Mouse (Mus musculus): ENCODE data around the gene Gfi1. TPM values are rescaled to one million over a fixed set of nuclear protein-coding genes. Genes with fewer than 3 reads are reported as not detected.

The Gfi1 gene
- total and polyA plus RNA-seq, 3 experiments = 0.99 to 1.5 (median 1.4) TPM

GRCm38 (mm10) chr5:107749229-107749916, 23.5 kb upstream of the Gfi1 start:
- no peak overlapping the region for H3K9ac ChIP-seq (ENCODE audit: insufficient read depth, low read depth)
- TF ChIP-seq JUND (conservative IDR thresholded peaks at IDR 0.05; ENCODE audit: low read depth, low read length) (no peak), E2F4 (IDR thresholded peaks at IDR 0.05; ENCODE audit: insufficient replicate concordance, low read depth, low read length) (no peak), RCOR1 (conservative IDR thresholded peaks at IDR 0.05; ENCODE audit: low read depth, low read length) (no peak), SIN3A (IDR thresholded peaks at IDR 0.05; ENCODE audit: low read length) (no peak)
- H3K36me3 ChIP-seq (replicated peaks in 1 of 2; ENCODE audit: control insufficient read depth in 1 of 2, insufficient read depth in 1 of 2, low read length in 1 of 2) = no peaks in the 10 kb centered on the region
- no peaks in the 10 kb centered on the region for H3K79me2 ChIP-seq (replicated peaks; ENCODE audit: control insufficient read depth, extremely low read depth, insufficient read depth, poor library complexity, severe bottlenecking)
- H3K4me2 ChIP-seq (ENCODE audit: insufficient read depth, low read depth, poor library complexity, severe bottlenecking) = no peak overlapping the region
- H3K9me3 ChIP-seq (replicated peaks; ENCODE audit: low read length) = no peaks in the 10 kb centered on the region
- H3K27me3 ChIP-seq (replicated peaks) = no peaks in the 10 kb centered on the region
- dilution Hi-C loops (cut with MboI; ENCODE audit: extremely low pct_ligation_motif_present, extremely low pct_unique_long_range_greater_than_20kb, low sequenced_read_pairs) (no loop called here), in situ Hi-C loops (cut with MboI; ENCODE audit: low pct_ligation_motif_present, low pct_unique_long_range_greater_than_20kb, low sequenced_read_pairs) (no loop called here)
- no peak overlapping the region for H3K4me3 ChIP-seq (replicated peaks in 1 of 3; ENCODE audit: low read depth in 2 of 3, low read length in 2 of 3, poor library complexity in 1 of 3)
- no peak overlapping the region for H3K27ac ChIP-seq (ENCODE audit: insufficient read depth, low read depth)
- no peak for DNase-seq (ENCODE audit: extremely low read depth)
- peaks cover 0 to 22% of the 10 kb centered on the region in 2 experiments; a peak in 3 of 4 replicates for H3K4me1 ChIP-seq (ENCODE audit: control insufficient read depth in 1 of 2, insufficient read depth in 2 of 2)

- Histone ChIP-seq H3K9me3 (replicated peaks; ENCODE audit: low read length) (peaks cover 9% of the 10 kb centered on the region), H3K9ac (ENCODE audit: insufficient read depth, low read depth) (no peak overlapping the region), H3K4me2 (ENCODE audit: insufficient read depth, low read depth, poor library complexity, severe bottlenecking) (no peak overlapping the region), H3K27me3 (replicated peaks) (no peaks in the 10 kb centered on the region), H3K4me1 (ENCODE audit: control insufficient read depth in 1 of 2, insufficient read depth in 2 of 2) (peaks cover 0 to 21% of the 10 kb centered on the region in 2 experiments; a peak in 2 of 4 replicates), H3K4me3 (replicated peaks in 1 of 3; ENCODE audit: low read depth in 2 of 3, low read length in 2 of 3, poor library complexity in 1 of 3) (no peak overlapping the region), H3K36me3 (replicated peaks in 1 of 2; ENCODE audit: control insufficient read depth in 1 of 2, insufficient read depth in 1 of 2, low read length in 1 of 2) (no peaks in the 10 kb centered on the region), H3K79me2 (replicated peaks; ENCODE audit: control insufficient read depth, extremely low read depth, insufficient read depth, poor library complexity, severe bottlenecking) (no peaks in the 10 kb centered on the region), H3K27ac (ENCODE audit: insufficient read depth, low read depth) (no peak overlapping the region)
- dilution Hi-C loops (cut with MboI; ENCODE audit: extremely low pct_ligation_motif_present, extremely low pct_unique_long_range_greater_than_20kb, low sequenced_read_pairs) = no loop called here
- no peak for DNase-seq (ENCODE audit: extremely low read depth)
- in situ Hi-C loops (cut with MboI; ENCODE audit: low pct_ligation_motif_present, low pct_unique_long_range_greater_than_20kb, low sequenced_read_pairs) = no loop called here
- no peak for TF ChIP-seq RCOR1 (conservative IDR thresholded peaks at IDR 0.05; ENCODE audit: low read depth, low read length)
- TF ChIP-seq JUND (conservative IDR thresholded peaks at IDR 0.05; ENCODE audit: low read depth, low read length) = no peak
- no peak for TF ChIP-seq MXI1 (IDR thresholded peaks at IDR 0.05; ENCODE audit: low read depth, low read length)
- TF ChIP-seq POLR2A (IDR thresholded peaks at IDR 0.05; ENCODE audit: low read depth, low read length) = no peak
- no peak for TF ChIP-seq PAX5 (IDR thresholded peaks at IDR 0.05; ENCODE audit: low read length)
These were observed 13.2 kb upstream of the Gfi1 start for GRCm38 (mm10) chr5:107739023-107739422.

- dilution Hi-C loops (cut with MboI; ENCODE audit: extremely low pct_ligation_motif_present, extremely low pct_unique_long_range_greater_than_20kb, low sequenced_read_pairs) (no loop called here), in situ Hi-C loops (cut with MboI; ENCODE audit: low pct_ligation_motif_present, low pct_unique_long_range_greater_than_20kb, low sequenced_read_pairs) (no loop called here)
- Histone ChIP-seq H3K9me3 (replicated peaks; ENCODE audit: low read length) (peaks cover 9% of the 10 kb centered on the region), H3K4me2 (ENCODE audit: insufficient read depth, low read depth, poor library complexity, severe bottlenecking) (no peak overlapping the region), H3K27me3 (replicated peaks) (no peaks in the 10 kb centered on the region), H3K27ac (ENCODE audit: insufficient read depth, low read depth) (no peak overlapping the region), H3K4me3 (replicated peaks in 1 of 3; ENCODE audit: low read depth in 2 of 3, low read length in 2 of 3, poor library complexity in 1 of 3) (no peak overlapping the region), H3K4me1 (ENCODE audit: control insufficient read depth in 1 of 2, insufficient read depth in 2 of 2) (peaks cover 0 to 21% of the 10 kb centered on the region in 2 experiments; a peak in 2 of 4 replicates), H3K9ac (ENCODE audit: insufficient read depth, low read depth) (no peak overlapping the region), H3K36me3 (replicated peaks in 1 of 2; ENCODE audit: control insufficient read depth in 1 of 2, insufficient read depth in 1 of 2, low read length in 1 of 2) (no peaks in the 10 kb centered on the region), H3K79me2 (replicated peaks; ENCODE audit: control insufficient read depth, extremely low read depth, insufficient read depth, poor library complexity, severe bottlenecking) (no peaks in the 10 kb centered on the region)
- no peak for DNase-seq (ENCODE audit: extremely low read depth)
- TF ChIP-seq ZKSCAN1 (IDR thresholded peaks at IDR 0.05; ENCODE audit: borderline replicate concordance, low read depth, low read length) = no peak
- no peak for TF ChIP-seq NELFE (IDR thresholded peaks at IDR 0.05; ENCODE audit: low read depth, low read length)
- no peak for TF ChIP-seq JUN (IDR thresholded peaks at IDR 0.05; ENCODE audit: insufficient read depth, low read depth, low read length)
- TF ChIP-seq TCF12 (IDR thresholded peaks at IDR 0.05; ENCODE audit: low read depth, low read length) = no peak
- no peak for TF ChIP-seq CHD2 (IDR thresholded peaks at IDR 0.05; ENCODE audit: low read length)
- no peak for TF ChIP-seq MYC (IDR thresholded peaks at IDR 0.05; ENCODE audit: low read depth, low read length)
- TF ChIP-seq KAT2A (IDR thresholded peaks at IDR 0.05; ENCODE audit: insufficient replicate concordance, low read length) = no peak
- no peak for TF ChIP-seq POLR2A (IDR thresholded peaks at IDR 0.05; ENCODE audit: low read depth, low read length)
- TF ChIP-seq ETS1 (conservative IDR thresholded peaks at IDR 0.05; ENCODE audit: low read depth, low read length) = no peak
- TF ChIP-seq MEF2A (IDR thresholded peaks at IDR 0.05; ENCODE audit: borderline replicate concordance, low read depth, low read length) = no peak
- no peak for TF ChIP-seq ZMIZ1 (IDR thresholded peaks at IDR 0.05; ENCODE audit: low read depth, low read length)
- TF ChIP-seq CHD1 (IDR thresholded peaks at IDR 0.05; ENCODE audit: low read depth, low read length) = no peak
- no peak for TF ChIP-seq USF1 (IDR thresholded peaks at IDR 0.05; ENCODE audit: low read depth, low read length)
- no peak for TF ChIP-seq EP300 (IDR thresholded peaks at IDR 0.05; ENCODE audit: low read length)
- no peak for TF ChIP-seq USF2 (conservative IDR thresholded peaks at IDR 0.05; ENCODE audit: low read depth, low read length)
- TF ChIP-seq SMC3 (IDR thresholded peaks at IDR 0.05; ENCODE audit: low read depth, low read length) = no peak
- TF ChIP-seq PAX5 (IDR thresholded peaks at IDR 0.05; ENCODE audit: low read length) = no peak
- no peak for TF ChIP-seq MAX (IDR thresholded peaks at IDR 0.05; ENCODE audit: low read length)
These were observed 12.5 kb upstream of the Gfi1 start for GRCm38 (mm10) chr5:107738296-107738695.

Measured in CH12.LX (cell line).